Mouse (Mus musculus) olfactory bulb, adult 2 months (tissue): ENCODE measurements around the gene Cabp2.

ENCODE experiments used
- CTCF ChIP-seq: fragments of 200-500 bp; IDR thresholded peaks from 2 replicates; pipeline ENCODE4 v1.5.1; 2012; ENCODE audit warnings: low read depth, mild to moderate bottlenecking, low read length, moderate library complexity; ENCODE audit not compliant: insufficient read depth
- POLR2A ChIP-seq: fragments of 200-500 bp; IDR thresholded peaks from 2 replicates; pipeline ENCODE4 v1.6.1; 2012; ENCODE audit warnings: mild to moderate bottlenecking, low read depth, low read length, moderate library complexity; ENCODE audit not compliant: insufficient read depth

DNA sequence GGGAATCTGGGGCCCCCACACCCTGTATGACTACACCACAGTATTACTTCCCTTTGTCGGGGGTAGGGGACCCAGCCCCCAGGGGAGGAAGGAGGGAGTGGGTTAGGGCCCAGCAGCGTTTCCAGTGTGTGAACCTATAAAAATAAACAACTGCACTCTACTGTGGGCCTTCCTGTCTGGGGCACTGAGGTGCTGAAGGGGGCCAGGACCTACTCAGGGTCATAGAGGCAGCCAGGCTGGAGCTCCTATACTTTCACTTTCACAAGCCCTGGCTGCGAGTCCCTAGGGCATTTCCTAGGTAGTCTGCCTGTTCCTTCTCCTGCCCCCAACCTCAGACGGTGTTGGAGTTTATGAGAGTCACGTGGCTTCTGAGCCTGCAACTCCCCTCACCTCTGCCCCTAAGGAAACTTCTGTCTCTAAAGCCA lies 32.4 kb downstream of the Cabp2 start:
- TF ChIP-seq CTCF (no peak), POLR2A (no peak)
